Mouse (Mus musculus): Measurements from ENCODE around the gene Pheta1. TPM values are rescaled to one million over a fixed set of nuclear protein-coding genes. Genes with fewer than 3 reads are reported as not detected.

Pheta1 gene
- polyA plus RNA-seq, 1 experiment from 2014 or later = 10.8 TPM

DNA sequence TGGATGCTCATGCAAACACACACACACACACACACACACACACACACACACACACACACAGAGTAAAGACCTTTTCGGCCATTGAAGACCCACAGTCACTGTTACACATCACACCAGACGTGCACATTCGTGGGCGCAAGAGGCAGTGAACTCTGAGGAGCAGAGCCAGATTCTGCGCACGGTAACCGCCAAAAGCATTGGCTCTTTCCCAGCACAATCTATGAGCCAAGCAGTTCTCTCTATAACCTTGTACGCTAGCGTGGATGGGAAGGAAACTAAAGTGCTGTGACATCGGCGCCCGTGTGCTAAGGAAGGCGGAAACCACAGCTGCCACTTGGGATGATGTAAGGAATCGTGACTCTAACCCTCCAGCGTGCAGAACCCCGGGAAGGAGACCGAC lies 29.9 kb downstream of the Pheta1 start:
- no peaks in the 10 kb centered on the region for H3K36me3 ChIP-seq (ENCODE audit: control insufficient read depth, insufficient read depth, low read length)
- 83% methylated on average over 17 of the region's 17 CpGs for whole genome bisulfite sequencing
- no peak overlapping the region for H3K27ac ChIP-seq (replicated peaks in 1 of 2; ENCODE audit: control insufficient read depth in 1 of 2, insufficient read depth in 1 of 2, low read depth in 2 of 2, low read length in 2 of 2)
- H3K4me3 ChIP-seq (ENCODE audit: control insufficient read depth in 1 of 2, insufficient read depth in 1 of 2, low read depth in 1 of 2, low read length in 2 of 2) = no peak overlapping the region
- H3K4me2 ChIP-seq (ENCODE audit: low read length) = no peak overlapping the region
- no peak for ATAC-seq (ENCODE audit: insufficient number of reproducible peaks, insufficient read depth, low FRiP score, low read depth)
- no peaks in the 10 kb centered on the region for H3K9me3 ChIP-seq (ENCODE audit: control insufficient read depth, low read length)
- no peak overlapping the region for H3K9ac ChIP-seq (ENCODE audit: low read length)
- no peaks in the 10 kb centered on the region for H3K27me3 ChIP-seq (ENCODE audit: control insufficient read depth, insufficient read depth, low read length)
- H3K4me1 ChIP-seq (ENCODE audit: control insufficient read depth in 2 of 2, insufficient read depth in 2 of 2, low read length in 2 of 2) = peaks cover 4 to 5% of the 10 kb centered on the region in 2 experiments; a peak in 3 of 4 replicates

GRCm38 (mm10) chr5:121879211-121879610 lies 30.4 kb downstream of the Pheta1 start:
- Histone ChIP-seq H3K27me3 (ENCODE audit: control insufficient read depth, insufficient read depth, low read length) (no peaks in the 10 kb centered on the region), H3K27ac (replicated peaks in 1 of 2; ENCODE audit: control insufficient read depth in 1 of 2, insufficient read depth in 1 of 2, low read depth in 2 of 2, low read length in 2 of 2) (no peak overlapping the region), H3K4me1 (ENCODE audit: control insufficient read depth in 2 of 2, insufficient read depth in 2 of 2, low read length in 2 of 2) (peaks cover 4 to 5% of the 10 kb centered on the region in 2 experiments; a peak in 3 of 4 replicates), H3K4me2 (ENCODE audit: low read length) (no peak overlapping the region), H3K9ac (ENCODE audit: low read length) (no peak overlapping the region), H3K36me3 (ENCODE audit: control insufficient read depth, insufficient read depth, low read length) (no peaks in the 10 kb centered on the region), H3K9me3 (ENCODE audit: control insufficient read depth, low read length) (no peaks in the 10 kb centered on the region), H3K4me3 (ENCODE audit: control insufficient read depth in 1 of 2, insufficient read depth in 1 of 2, low read depth in 1 of 2, low read length in 2 of 2) (no peak overlapping the region)
- ATAC-seq (ENCODE audit: insufficient number of reproducible peaks, insufficient read depth, low FRiP score, low read depth) = no peak
- 55% methylated on average over 6 of the region's 6 CpGs for WGBS

- 80% methylated on average over 8 of the region's 8 CpGs for WGBS
- Histone ChIP-seq H3K27ac (replicated peaks in 1 of 2; ENCODE audit: control insufficient read depth in 1 of 2, insufficient read depth in 1 of 2, low read depth in 2 of 2, low read length in 2 of 2) (no peak overlapping the region), H3K4me2 (ENCODE audit: low read length) (no peak overlapping the region), H3K9ac (ENCODE audit: low read length) (no peak overlapping the region), H3K27me3 (ENCODE audit: control insufficient read depth, insufficient read depth, low read length) (no peaks in the 10 kb centered on the region), H3K36me3 (ENCODE audit: control insufficient read depth, insufficient read depth, low read length) (no peaks in the 10 kb centered on the region), H3K4me3 (ENCODE audit: control insufficient read depth in 1 of 2, insufficient read depth in 1 of 2, low read depth in 1 of 2, low read length in 2 of 2) (no peak overlapping the region), H3K9me3 (ENCODE audit: control insufficient read depth, low read length) (0 out of 2 replicates have a peak, but pooled peaks cover 5% of the 10 kb centered on the region), H3K4me1 (ENCODE audit: control insufficient read depth in 2 of 2, insufficient read depth in 2 of 2, low read length in 2 of 2) (peaks cover 4 to 5% of the 10 kb centered on the region in 2 experiments; a peak in 3 of 4 replicates)
- ATAC-seq (ENCODE audit: insufficient number of reproducible peaks, insufficient read depth, low FRiP score, low read depth) = no peak
Measured at GRCm38 (mm10) chr5:121883356-121883755, 34.6 kb downstream of the Pheta1 start.

DNA sequence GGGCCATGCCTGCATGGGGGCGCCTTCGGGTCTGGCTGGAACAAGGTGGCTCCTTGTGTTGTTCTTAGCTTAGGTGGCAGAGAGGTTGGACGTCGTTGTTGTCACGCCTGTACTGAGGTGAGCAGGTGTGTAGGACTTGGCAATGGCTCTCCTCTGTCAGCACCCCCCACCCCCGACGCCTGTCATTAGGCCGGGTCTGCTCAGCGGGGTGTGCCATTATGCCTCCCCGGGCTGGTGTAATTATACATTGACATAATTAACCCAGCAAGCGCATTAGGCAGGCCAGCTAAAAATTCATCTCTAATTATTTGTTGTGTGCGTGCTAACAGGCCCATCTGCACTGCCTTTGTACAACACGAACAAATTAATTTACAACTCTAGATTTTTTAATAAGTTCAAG lies 40.6 kb downstream of the Pheta1 start:
- H3K4me2 ChIP-seq (ENCODE audit: low read length) = no peak overlapping the region
- H3K36me3 ChIP-seq (ENCODE audit: control insufficient read depth, insufficient read depth, low read length) = no peaks in the 10 kb centered on the region
- H3K9ac ChIP-seq (ENCODE audit: low read length) = no peak overlapping the region
- 0 out of 2 replicates have a peak, but pooled peaks cover 5% of the 10 kb centered on the region for H3K9me3 ChIP-seq (ENCODE audit: control insufficient read depth, low read length)
- no peak for ATAC-seq (ENCODE audit: insufficient number of reproducible peaks, insufficient read depth, low FRiP score, low read depth)
- no peak overlapping the region for H3K27ac ChIP-seq (replicated peaks in 1 of 2; ENCODE audit: control insufficient read depth in 1 of 2, insufficient read depth in 1 of 2, low read depth in 2 of 2, low read length in 2 of 2)
- no peaks in the 10 kb centered on the region for H3K4me1 ChIP-seq (ENCODE audit: control insufficient read depth in 2 of 2, insufficient read depth in 2 of 2, low read length in 2 of 2)
- no peaks in the 10 kb centered on the region for H3K27me3 ChIP-seq (ENCODE audit: control insufficient read depth, insufficient read depth, low read length)
- WGBS = 61% methylated on average over 13 of the region's 13 CpGs
- no peak overlapping the region for H3K4me3 ChIP-seq (ENCODE audit: control insufficient read depth in 1 of 2, insufficient read depth in 1 of 2, low read depth in 1 of 2, low read length in 2 of 2)

DNA sequence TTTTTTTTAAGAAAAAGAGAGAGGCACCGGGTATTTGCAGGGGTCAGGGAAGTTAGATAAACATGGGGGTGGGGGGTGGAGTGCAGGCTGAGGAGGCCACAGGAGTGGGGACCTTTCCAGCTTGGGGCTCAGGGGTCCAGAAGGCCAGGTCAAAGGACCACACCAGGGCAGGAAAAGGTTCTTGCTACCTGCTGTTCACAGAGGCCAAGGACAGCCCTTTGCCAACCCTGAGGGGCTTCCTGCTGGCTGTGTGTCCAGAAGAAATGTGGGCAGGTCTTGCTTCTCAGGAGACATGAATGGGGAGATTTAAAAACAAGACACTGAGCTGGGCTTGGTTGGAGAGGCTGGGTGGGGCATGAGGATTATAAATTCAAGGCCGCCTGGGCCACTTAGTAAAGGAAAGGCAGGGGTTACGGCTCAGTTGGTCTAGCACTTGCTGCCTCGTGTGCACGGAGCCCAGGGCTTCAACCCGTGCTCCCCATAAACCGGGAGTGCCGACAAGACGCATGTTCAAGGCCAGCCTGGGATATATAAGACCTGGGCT lies 41.1 kb downstream of the Pheta1 start:
- no peaks in the 10 kb centered on the region for H3K4me1 ChIP-seq (ENCODE audit: control insufficient read depth in 2 of 2, insufficient read depth in 2 of 2, low read length in 2 of 2)
- H3K9me3 ChIP-seq (ENCODE audit: control insufficient read depth, low read length) = 0 out of 2 replicates have a peak, but pooled peaks cover 5% of the 10 kb centered on the region
- no peak for ATAC-seq (ENCODE audit: insufficient number of reproducible peaks, insufficient read depth, low FRiP score, low read depth)
- H3K36me3 ChIP-seq (ENCODE audit: control insufficient read depth, insufficient read depth, low read length) = no peaks in the 10 kb centered on the region
- no peaks in the 10 kb centered on the region for H3K27me3 ChIP-seq (ENCODE audit: control insufficient read depth, insufficient read depth, low read length)
- no peak overlapping the region for H3K4me3 ChIP-seq (ENCODE audit: control insufficient read depth in 1 of 2, insufficient read depth in 1 of 2, low read depth in 1 of 2, low read length in 2 of 2)
- H3K4me2 ChIP-seq (ENCODE audit: low read length) = no peak overlapping the region
- 74% methylated on average over 9 of the region's 9 CpGs for WGBS
- H3K9ac ChIP-seq (ENCODE audit: low read length) = no peak overlapping the region
- no peak overlapping the region for H3K27ac ChIP-seq (replicated peaks in 1 of 2; ENCODE audit: control insufficient read depth in 1 of 2, insufficient read depth in 1 of 2, low read depth in 2 of 2, low read length in 2 of 2)

- no peaks in the 10 kb centered on the region for H3K27me3 ChIP-seq (ENCODE audit: control insufficient read depth, insufficient read depth, low read length)
- H3K27ac ChIP-seq (replicated peaks in 1 of 2; ENCODE audit: control insufficient read depth in 1 of 2, insufficient read depth in 1 of 2, low read depth in 2 of 2, low read length in 2 of 2) = no peak overlapping the region
- H3K4me1 ChIP-seq (ENCODE audit: control insufficient read depth in 2 of 2, insufficient read depth in 2 of 2, low read length in 2 of 2) = no peaks in the 10 kb centered on the region
- no peak overlapping the region for H3K9ac ChIP-seq (ENCODE audit: low read length)
- ATAC-seq (ENCODE audit: insufficient number of reproducible peaks, insufficient read depth, low FRiP score, low read depth) = no peak
- 0 out of 2 replicates have a peak, but pooled peaks cover 3% of the 10 kb centered on the region for H3K9me3 ChIP-seq (ENCODE audit: control insufficient read depth, low read length)
- no peaks in the 10 kb centered on the region for H3K36me3 ChIP-seq (ENCODE audit: control insufficient read depth, insufficient read depth, low read length)
- WGBS = 94% methylated on average over 7 of the region's 7 CpGs
- H3K4me2 ChIP-seq (ENCODE audit: low read length) = no peak overlapping the region
- H3K4me3 ChIP-seq (ENCODE audit: control insufficient read depth in 1 of 2, insufficient read depth in 1 of 2, low read depth in 1 of 2, low read length in 2 of 2) = no peak overlapping the region
Measured at GRCm38 (mm10) chr5:121890925-121891324, 42.1 kb downstream of the Pheta1 start.

GRCm38 (mm10) chr5:121892281-121892680 lies 43.5 kb downstream of the Pheta1 start:
- Histone ChIP-seq H3K4me3 (ENCODE audit: control insufficient read depth in 1 of 2, insufficient read depth in 1 of 2, low read depth in 1 of 2, low read length in 2 of 2) (no peak overlapping the region), H3K27ac (replicated peaks in 1 of 2; ENCODE audit: control insufficient read depth in 1 of 2, insufficient read depth in 1 of 2, low read depth in 2 of 2, low read length in 2 of 2) (no peak overlapping the region), H3K27me3 (ENCODE audit: control insufficient read depth, insufficient read depth, low read length) (no peaks in the 10 kb centered on the region), H3K4me2 (ENCODE audit: low read length) (no peak overlapping the region), H3K4me1 (ENCODE audit: control insufficient read depth in 2 of 2, insufficient read depth in 2 of 2, low read length in 2 of 2) (no peaks in the 10 kb centered on the region), H3K9ac (ENCODE audit: low read length) (no peak overlapping the region), H3K36me3 (ENCODE audit: control insufficient read depth, insufficient read depth, low read length) (no peaks in the 10 kb centered on the region), H3K9me3 (ENCODE audit: control insufficient read depth, low read length) (no peaks in the 10 kb centered on the region)
- WGBS = 79% methylated on average over 14 of the region's 14 CpGs
- no peak for ATAC-seq (ENCODE audit: insufficient number of reproducible peaks, insufficient read depth, low FRiP score, low read depth)

GRCm38 (mm10) chr5:121893581-121893980 lies 44.8 kb downstream of the Pheta1 start:
- Histone ChIP-seq H3K4me2 (ENCODE audit: low read length) (no peak overlapping the region), H3K27ac (replicated peaks in 1 of 2; ENCODE audit: control insufficient read depth in 1 of 2, insufficient read depth in 1 of 2, low read depth in 2 of 2, low read length in 2 of 2) (no peak overlapping the region), H3K27me3 (ENCODE audit: control insufficient read depth, insufficient read depth, low read length) (no peaks in the 10 kb centered on the region), H3K9ac (ENCODE audit: low read length) (no peak overlapping the region), H3K4me1 (ENCODE audit: control insufficient read depth in 2 of 2, insufficient read depth in 2 of 2, low read length in 2 of 2) (no peaks in the 10 kb centered on the region), H3K9me3 (ENCODE audit: control insufficient read depth, low read length) (no peaks in the 10 kb centered on the region), H3K36me3 (ENCODE audit: control insufficient read depth, insufficient read depth, low read length) (no peaks in the 10 kb centered on the region), H3K4me3 (ENCODE audit: control insufficient read depth in 1 of 2, insufficient read depth in 1 of 2, low read depth in 1 of 2, low read length in 2 of 2) (no peak overlapping the region)
- 41% methylated on average over 3 of the region's 3 CpGs for WGBS
- no peak for ATAC-seq (ENCODE audit: insufficient number of reproducible peaks, insufficient read depth, low FRiP score, low read depth)
